Mouse (Mus musculus) hindbrain, embryonic 12.5 days (tissue): ENCODE results near the gene Nos1ap. TPM values are rescaled to one million over a fixed set of nuclear protein-coding genes. Genes with fewer than 3 reads are reported as not detected.

Experiments
- ATAC-seq: fragments of 200-750 bp; cut with Nextera tagmentation; 2 replicates; pipeline ENCODE4 v1.8.0; 2017; ENCODE audit warnings: moderate TSS enrichment; ENCODE audit not compliant: low FRiP score
- H3K27ac ChIP-seq: fragments of 300-500 bp; sonication (generic); 2 replicates; pipeline ENCODE4 v1.5.1; 2016; ENCODE audit warnings: mild to moderate bottlenecking
- H3K27me3 ChIP-seq: fragments of 300-500 bp; sonication (generic); 2 replicates; pipeline ENCODE4 v1.6.1; 2016; ENCODE audit warnings: mild to moderate bottlenecking
- H3K36me3 ChIP-seq: fragments of 300-500 bp; sonication (generic); 2 replicates; pipeline ENCODE4 v1.6.1; 2016; ENCODE audit warnings: mild to moderate bottlenecking
- H3K4me1 ChIP-seq: fragments of 300-500 bp; sonication (generic); 2 replicates; pipeline ENCODE4 v1.6.1; 2016
- H3K4me2 ChIP-seq: fragments of 300-500 bp; sonication (generic); replicated peaks from 2 replicates; pipeline ENCODE4 v1.6.1; 2016; ENCODE audit warnings: mild to moderate bottlenecking
- H3K4me3 ChIP-seq: fragments of 300-500 bp; sonication (generic); 2 replicates; pipeline ENCODE4 v1.5.1; 2016; ENCODE audit warnings: mild to moderate bottlenecking
- H3K9ac ChIP-seq: fragments of 300-500 bp; sonication (generic); 2 replicates; pipeline ENCODE4 v1.6.1; 2016; ENCODE audit warnings: mild to moderate bottlenecking, moderate library complexity
- H3K9me3 ChIP-seq: fragments of 300-500 bp; sonication (generic); replicated peaks from 2 replicates; pipeline ENCODE4 v1.6.1; 2016; ENCODE audit warnings: mild to moderate bottlenecking
- WGBS: fragments of 180-500 bp; shearing (Covaris S2); methylation state at CpG from one replicate; pipeline ENCODE4 v1.1.7; 2016; 5-methylcytosine and 5-hydroxymethylcytosine counted together
- polyA plus RNA-seq: library from polyadenylated mRNA; unstranded; fragments of >200 nt; fragmentation: Nextera tagmentation; extraction: Ambion mirVana; gene quantifications from 2 replicates; pipeline ENCODE4 v1.2.1, GENCODE M21; 2016

The Nos1ap gene
- polyA plus RNA-seq, 1 experiment from 2014 or later, result 22.7 TPM

- Histone ChIP-seq H3K27me3 (no peaks in the 10 kb centered on the region), H3K4me2 (no peak overlapping the region), H3K9me3 (no peaks in the 10 kb centered on the region), H3K9ac (no peak overlapping the region), H3K4me1 (no peaks in the 10 kb centered on the region), H3K27ac (no peak overlapping the region), H3K4me3 (no peak overlapping the region), H3K36me3 (no peaks in the 10 kb centered on the region)
- WGBS, result 88% methylated on average over 3 of the region's 3 CpGs
- no peak for ATAC-seq
Observed at GRCm38 (mm10) chr1:170610289-170610688, 20.6 kb upstream of the Nos1ap start.

DNA sequence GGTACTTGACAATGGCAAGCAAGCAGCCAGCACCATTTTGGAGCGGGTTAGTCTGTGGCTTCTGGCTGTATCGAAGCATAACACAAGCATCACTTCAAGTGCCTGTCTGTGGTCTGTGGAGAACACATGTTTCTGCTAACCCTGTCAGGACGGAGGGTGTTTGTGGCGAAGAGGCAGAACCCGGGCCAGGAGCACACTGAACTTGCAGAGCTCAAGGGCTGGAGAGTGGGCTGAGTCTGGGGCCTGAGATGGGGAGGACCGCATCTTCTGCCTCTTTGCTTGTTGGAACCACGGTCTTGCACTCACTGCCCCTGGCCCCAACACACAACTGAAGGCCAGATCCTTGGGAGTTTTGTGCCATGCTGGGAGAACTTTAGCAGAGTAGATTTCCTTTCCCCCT is 20.2 kb upstream of the Nos1ap start:
- Histone ChIP-seq H3K27ac (no peak overlapping the region), H3K4me1 (no peaks in the 10 kb centered on the region)

DNA sequence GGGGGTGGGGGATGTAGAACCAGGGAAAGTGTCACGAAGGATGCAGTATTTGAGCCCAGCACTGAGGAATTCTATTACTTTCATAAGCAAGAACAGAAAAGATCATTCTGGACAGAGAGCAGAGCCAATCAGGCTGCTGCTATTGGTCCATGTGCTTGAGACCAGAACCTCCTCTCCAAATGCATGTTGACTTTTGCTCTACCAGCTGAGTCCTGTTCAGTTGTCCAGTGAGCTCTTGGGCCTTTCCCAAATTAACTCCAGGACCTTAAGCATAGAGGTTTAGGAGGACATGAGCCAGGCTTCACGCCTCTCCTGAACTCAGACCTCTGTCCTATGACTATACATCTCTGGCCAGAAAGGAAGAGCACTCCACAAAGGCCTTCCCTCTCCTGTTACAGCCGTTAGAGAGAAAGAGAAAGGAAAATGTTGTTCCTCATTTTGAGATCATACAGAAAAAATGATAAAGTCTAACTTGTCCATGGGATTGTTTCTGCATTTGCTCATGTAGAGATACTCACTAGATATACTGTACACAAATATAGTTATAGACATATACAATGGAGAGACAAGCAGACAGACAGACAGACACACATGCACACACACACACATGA is 18.9 kb upstream of the Nos1ap start:
- Histone ChIP-seq H3K27ac (no peak overlapping the region), H3K4me2 (no peak overlapping the region), H3K4me3 (no peak overlapping the region), H3K9ac (no peak overlapping the region), H3K36me3 (no peaks in the 10 kb centered on the region), H3K4me1 (no peaks in the 10 kb centered on the region), H3K27me3 (no peaks in the 10 kb centered on the region), H3K9me3 (no peaks in the 10 kb centered on the region)
- no peak for ATAC-seq
- WGBS, result 88% methylated on average over 3 of the region's 3 CpGs

More for the DNA sequence above, 20.2 kb upstream of the Nos1ap start:
- no peaks in the 10 kb centered on the region for H3K36me3 ChIP-seq
- ATAC-seq, result no peak
- H3K4me2 ChIP-seq, result no peak overlapping the region
- no peaks in the 10 kb centered on the region for H3K9me3 ChIP-seq
- WGBS, result 90% methylated on average over 7 of the region's 7 CpGs
- H3K27me3 ChIP-seq, result no peaks in the 10 kb centered on the region
- no peak overlapping the region for H3K4me3 ChIP-seq
- H3K9ac ChIP-seq, result no peak overlapping the region

GRCm38 (mm10) chr1:170607231-170607917 is 17.7 kb upstream of the Nos1ap start:
- H3K4me3 ChIP-seq, result no peak overlapping the region
- no peak for ATAC-seq
- H3K9me3 ChIP-seq, result no peaks in the 10 kb centered on the region

DNA sequence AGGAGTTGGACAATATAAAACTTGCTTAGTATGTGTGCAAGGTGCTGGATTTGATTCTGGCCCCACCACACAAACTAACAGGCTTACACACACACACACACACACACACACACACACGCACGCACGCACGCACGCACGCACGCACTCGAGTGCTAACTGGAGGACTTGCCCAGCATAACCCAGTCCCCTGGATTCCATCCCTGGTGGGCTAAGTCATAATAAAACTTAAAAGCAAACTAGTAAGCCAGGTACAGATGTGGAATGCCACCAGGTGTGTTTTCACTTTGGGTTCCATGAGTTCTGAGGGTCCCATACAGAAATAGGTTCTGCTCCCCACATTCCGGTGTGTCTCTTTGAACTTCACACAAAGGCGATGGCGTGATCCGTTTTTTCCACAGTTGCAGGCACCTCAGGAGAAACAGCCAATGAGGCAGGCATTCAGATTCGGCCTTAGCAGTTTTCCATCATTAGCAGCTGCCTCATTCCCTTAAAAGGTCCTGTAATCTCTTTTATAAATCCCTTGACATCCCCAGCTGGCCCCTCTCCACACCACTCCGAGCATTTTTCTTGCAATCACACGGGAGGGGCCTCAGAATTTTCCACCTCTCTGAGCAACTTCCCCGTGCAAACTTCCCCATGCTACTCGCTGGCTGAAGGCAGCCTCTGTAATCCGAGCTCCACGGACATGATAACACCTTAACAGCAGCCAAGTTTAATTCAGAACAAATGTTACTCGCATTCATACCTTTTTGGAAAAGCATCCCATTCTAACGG is 15.8 kb upstream of the Nos1ap start:
- Histone ChIP-seq H3K9me3 (no peaks in the 10 kb centered on the region), H3K4me2 (no peak overlapping the region), H3K27ac (no peak overlapping the region), H3K4me1 (no peaks in the 10 kb centered on the region), H3K4me3 (no peak overlapping the region), H3K9ac (no peak overlapping the region), H3K36me3 (no peaks in the 10 kb centered on the region), H3K27me3 (no peaks in the 10 kb centered on the region)
- no peak for ATAC-seq
- WGBS, result 69% methylated on average over 21 of the region's 21 CpGs

More at GRCm38 (mm10) chr1:170607231-170607917, 17.7 kb upstream of the Nos1ap start:
- no peak overlapping the region for H3K4me2 ChIP-seq
- no peaks in the 10 kb centered on the region for H3K36me3 ChIP-seq
- no peaks in the 10 kb centered on the region for H3K27me3 ChIP-seq
- no peaks in the 10 kb centered on the region for H3K4me1 ChIP-seq
- H3K27ac ChIP-seq, result no peak overlapping the region
- H3K9ac ChIP-seq, result no peak overlapping the region
- WGBS, result 91% methylated on average over 8 of the region's 8 CpGs

- H3K9me3 ChIP-seq, result peaks cover 9% of the 10 kb centered on the region; the same call in 1 of the 2 replicates
- H3K4me2 ChIP-seq, result no peak overlapping the region
- no peak overlapping the region for H3K27ac ChIP-seq
- 95% methylated on average over 7 of the region's 7 CpGs for WGBS
- H3K27me3 ChIP-seq, result 0 out of 2 replicates have a peak, but pooled peaks cover 4% of the 10 kb centered on the region
- no peak overlapping the region for H3K9ac ChIP-seq
- no peak overlapping the region for H3K4me3 ChIP-seq
- no peak for ATAC-seq
- H3K36me3 ChIP-seq, result no peaks in the 10 kb centered on the region
- no peaks in the 10 kb centered on the region for H3K4me1 ChIP-seq
Observed at GRCm38 (mm10) chr1:170594575-170594974, 4.9 kb upstream of the Nos1ap start.

DNA sequence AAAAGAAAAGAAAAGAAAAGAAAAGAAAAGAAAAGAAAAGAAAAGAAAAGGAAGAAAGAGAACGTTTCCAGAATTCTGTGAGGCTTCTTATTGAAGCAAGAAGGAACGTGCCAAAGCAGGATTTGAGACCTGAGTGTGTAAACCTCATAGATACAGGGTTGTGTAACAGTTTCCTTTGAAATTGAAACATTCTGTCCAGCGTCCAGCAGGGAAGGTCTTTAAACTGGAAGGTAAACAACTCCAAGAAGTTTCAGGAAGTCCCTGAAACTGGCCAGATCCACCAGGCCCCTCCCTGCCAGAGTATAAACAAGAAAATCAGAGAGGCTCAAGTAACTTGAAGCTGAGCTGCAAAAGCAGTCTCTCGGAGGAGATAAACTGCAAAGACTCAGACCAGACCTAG is 870 bp upstream of the Nos1ap start:
- Histone ChIP-seq H3K36me3 (no peaks in the 10 kb centered on the region), H3K9ac (no peak overlapping the region), H3K27ac (no peak overlapping the region), H3K4me1 (peaks cover 13% of the 10 kb centered on the region), H3K4me2 (no peak overlapping the region), H3K4me3 (no peak overlapping the region), H3K27me3 (peaks cover 11% of the 10 kb centered on the region), H3K9me3 (0 out of 2 replicates have a peak, but pooled peaks cover 2% of the 10 kb centered on the region)
- WGBS, result 51% methylated on average over 4 of the region's 4 CpGs
- no peak for ATAC-seq

- H3K9ac ChIP-seq, result peak overlapping the region; percentile 86
- H3K4me2 ChIP-seq, result peak overlapping the region; percentile 97
- 2% methylated on average over 11 of the region's 11 CpGs for WGBS
- 0 out of 2 replicates have a peak, but pooled peaks cover 5% of the 10 kb centered on the region for H3K36me3 ChIP-seq
- 0 out of 2 replicates have a peak overlapping the region, but pooled peaks have one; percentile 45 for H3K27ac ChIP-seq
- peaks cover 11% of the 10 kb centered on the region for H3K27me3 ChIP-seq
- no peaks in the 10 kb centered on the region for H3K9me3 ChIP-seq
- H3K4me3 ChIP-seq, result peak overlapping the region; percentile 87
- peaks cover 13% of the 10 kb centered on the region for H3K4me1 ChIP-seq
- no peak for ATAC-seq
Observed at GRCm38 (mm10) chr1:170590041-170590360, 340 bp upstream of the Nos1ap start.

DNA sequence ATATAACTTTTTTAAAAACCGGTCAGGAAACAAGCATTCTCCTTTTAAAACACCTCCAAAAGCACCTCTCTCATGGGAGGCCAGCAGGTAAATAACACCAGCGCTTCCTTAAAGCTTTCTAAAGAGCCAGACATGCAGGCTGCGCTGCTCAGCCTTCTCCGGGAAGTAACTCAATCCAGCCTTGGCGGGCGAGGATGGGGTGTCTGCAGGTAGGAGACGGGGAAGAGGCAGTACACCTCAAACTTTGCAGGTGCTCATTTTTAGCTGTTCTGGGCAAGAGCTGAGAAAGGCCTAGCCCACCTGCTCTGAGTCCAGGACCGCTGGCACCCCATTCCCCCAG is 812 bp downstream of the Nos1ap start:
- 0 out of 2 replicates have a peak overlapping the region, but pooled peaks have one; percentile 45 for H3K27ac ChIP-seq
- peak overlapping the region; percentile 87 for H3K4me3 ChIP-seq
- no peaks in the 10 kb centered on the region for H3K9me3 ChIP-seq
- peak overlapping the region; percentile 97 for H3K4me2 ChIP-seq
- H3K9ac ChIP-seq, result peak overlapping the region; percentile 86
- WGBS, result 4% methylated on average over 8 of the region's 8 CpGs
- ATAC-seq, result no peak; the same call in 1 of the 2 replicates
- H3K4me1 ChIP-seq, result peaks cover 13% of the 10 kb centered on the region
- H3K36me3 ChIP-seq, result 0 out of 2 replicates have a peak, but pooled peaks cover 5% of the 10 kb centered on the region
- peaks cover 11% of the 10 kb centered on the region for H3K27me3 ChIP-seq

DNA sequence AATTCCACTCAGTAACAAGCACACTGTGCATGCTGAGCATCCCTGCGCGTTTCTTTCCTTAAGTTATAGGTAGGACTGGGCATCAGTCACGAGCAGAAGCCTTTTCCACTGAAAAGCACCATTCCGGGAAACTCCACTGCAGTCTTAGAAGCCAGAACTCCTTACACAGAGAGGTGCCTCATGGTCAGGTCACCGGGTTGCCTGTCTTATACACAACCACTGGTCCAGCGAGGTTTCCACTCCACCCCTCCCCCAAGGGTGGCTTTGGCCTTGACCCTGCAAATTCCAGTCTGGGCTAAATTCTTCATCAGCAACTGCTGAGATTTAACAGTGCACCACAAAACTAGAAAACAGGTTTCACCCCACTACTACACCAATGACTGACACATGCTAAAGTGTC is 1.3 kb downstream of the Nos1ap start:
- Histone ChIP-seq H3K9me3 (no peaks in the 10 kb centered on the region), H3K4me2 (peak overlapping the region; percentile 97), H3K36me3 (0 out of 2 replicates have a peak, but pooled peaks cover 5% of the 10 kb centered on the region), H3K27ac (no peak overlapping the region), H3K4me1 (peaks cover 13% of the 10 kb centered on the region), H3K9ac (no peak overlapping the region), H3K4me3 (peak overlapping the region; percentile 87), H3K27me3 (peaks cover 11% of the 10 kb centered on the region)
- ATAC-seq, result no peak
- WGBS, result 32% methylated on average over 6 of the region's 6 CpGs

DNA sequence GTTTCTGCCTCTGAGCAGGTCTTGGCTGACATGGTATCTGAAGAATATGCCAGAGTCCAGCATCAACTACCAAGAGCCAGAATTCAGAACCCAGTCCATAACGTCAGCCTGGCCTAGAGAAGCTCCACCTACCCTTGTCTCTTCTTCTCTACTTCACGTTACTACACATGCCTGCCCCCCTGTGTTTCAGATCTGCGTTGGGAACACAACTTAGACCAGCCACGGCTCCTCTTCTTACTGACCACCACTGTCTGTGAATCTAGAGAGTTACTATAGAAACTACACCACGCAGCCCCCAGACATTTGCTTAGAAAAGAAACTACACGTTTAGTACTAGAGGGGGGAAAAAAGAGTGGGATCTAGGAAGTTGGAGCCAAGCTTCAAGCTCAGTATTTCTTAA is 2.9 kb downstream of the Nos1ap start:
- 84% methylated on average over 6 of the region's 6 CpGs for WGBS
- Histone ChIP-seq H3K27ac (no peak overlapping the region), H3K9me3 (no peaks in the 10 kb centered on the region), H3K27me3 (peaks cover 9% of the 10 kb centered on the region), H3K4me1 (peaks cover 13% of the 10 kb centered on the region), H3K4me2 (no peak overlapping the region), H3K4me3 (no peak overlapping the region), H3K36me3 (0 out of 2 replicates have a peak, but pooled peaks cover 5% of the 10 kb centered on the region), H3K9ac (no peak overlapping the region)
- no peak for ATAC-seq

DNA sequence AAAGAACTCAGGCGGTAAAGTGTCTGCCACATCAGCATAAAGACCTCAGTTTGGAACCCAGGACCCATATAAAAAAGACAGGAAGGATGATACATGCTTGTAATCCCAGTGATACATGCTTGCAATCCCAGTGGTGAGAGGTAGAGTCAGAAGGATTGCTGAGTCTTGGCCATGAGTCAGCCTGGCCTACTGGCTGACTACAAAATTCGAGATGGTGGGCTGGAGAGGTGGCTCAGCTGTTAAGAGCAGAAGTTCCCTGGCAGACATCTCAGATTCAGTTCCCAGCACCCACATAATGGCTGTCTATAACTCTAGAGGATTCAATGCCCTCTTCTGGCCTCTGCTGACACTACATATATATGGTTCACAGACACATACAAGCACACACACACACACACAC is 5.7 kb downstream of the Nos1ap start:
- Histone ChIP-seq H3K27ac (no peak overlapping the region), H3K4me2 (no peak overlapping the region), H3K4me1 (peaks cover 11% of the 10 kb centered on the region), H3K36me3 (0 out of 2 replicates have a peak, but pooled peaks cover 5% of the 10 kb centered on the region), H3K9ac (no peak overlapping the region), H3K9me3 (no peaks in the 10 kb centered on the region), H3K4me3 (no peak overlapping the region), H3K27me3 (peaks cover 7% of the 10 kb centered on the region)
- ATAC-seq, result no peak
- WGBS, result 92% methylated on average over 2 of the region's 2 CpGs
